ENCODE assay signal across 1 mouse cellular context in genomic region chr15:98677977-98678376, GRCm38 (mm10).
TF ChIP-seq lines count a peak whose summit lies in the region.

No protein-coding gene starts in this region.

TF ChIP-seq in MEL, 35 proteins besides CTCF, POLR2A, EP300 and RAD21:
- TF ChIP-seq MXI1 (IDR thresholded peaks at IDR 0.05; ENCODE audit: low read depth, low read length) (no peak; the same call in 1 of the 2 replicates), E2F4 (IDR thresholded peaks at IDR 0.05; ENCODE audit: borderline replicate concordance, low read depth, low read length) (no peak), POLR2AphosphoS2 (IDR thresholded peaks at IDR 0.05; ENCODE audit: low read length) (no peak), TBP (IDR thresholded peaks at IDR 0.05; ENCODE audit: low read depth, low read length) (no peak), TAL1 (IDR thresholded peaks at IDR 0.05; ENCODE audit: low read length) (no peak), JUND (IDR thresholded peaks at IDR 0.05; ENCODE audit: low read depth, low read length) (no peak), ELF1 (IDR thresholded peaks at IDR 0.05; ENCODE audit: low read depth, low read length) (no peak), ZNF384 (IDR thresholded peaks at IDR 0.05; ENCODE audit: low read depth, low read length) (no peak), MEF2A (IDR thresholded peaks at IDR 0.05; ENCODE audit: extremely low read depth, insufficient replicate concordance, low read depth, low read length, poor library complexity, severe bottlenecking) (no peak), SMC3 (IDR thresholded peaks at IDR 0.05; ENCODE audit: low read depth, low read length) (no peak), KAT2A (conservative IDR thresholded peaks at IDR 0.05; ENCODE audit: low read depth, low read length) (no peak), BHLHE40 (IDR thresholded peaks at IDR 0.05; ENCODE audit: borderline replicate concordance, low read depth, low read length) (no peak), NRF1 (IDR thresholded peaks at IDR 0.05; ENCODE audit: insufficient read depth, low read depth, low read length, poor library complexity, severe bottlenecking) (no peak), MAFK (IDR thresholded peaks at IDR 0.05; ENCODE audit: borderline replicate concordance, low read depth, low read length) (no peak), TCF12 (IDR thresholded peaks at IDR 0.05; ENCODE audit: low read depth, low read length) (no peak), POLR2AphosphoS5 (IDR thresholded peaks at IDR 0.05; ENCODE audit: borderline replicate concordance, low read depth, low read length) (no peak), RCOR1 (IDR thresholded peaks at IDR 0.05; ENCODE audit: low read depth, low read length) (no peak)
